Mouse (Mus musculus) ES-E14 (cell line): Measurements from ENCODE around the gene Serpinb13.

ENCODE experiments used
- CHD2 ChIP-seq: IDR thresholded peaks from 2 replicates; pipeline ENCODE4 v1.6.1; 2014; ENCODE audit warnings: mild to moderate bottlenecking, low read depth, low read length, inconsistent platforms
- MAFK ChIP-seq: IDR thresholded peaks from 2 replicates; pipeline ENCODE4 v1.6.1; 2014; ENCODE audit warnings: mild to moderate bottlenecking, low read depth, low read length, inconsistent platforms; ENCODE audit not compliant: insufficient read depth
- ZNF384 ChIP-seq: IDR thresholded peaks from 2 replicates; pipeline ENCODE4 v1.6.1; 2012; ENCODE audit warnings: low read depth, low read length, inconsistent platforms

DNA sequence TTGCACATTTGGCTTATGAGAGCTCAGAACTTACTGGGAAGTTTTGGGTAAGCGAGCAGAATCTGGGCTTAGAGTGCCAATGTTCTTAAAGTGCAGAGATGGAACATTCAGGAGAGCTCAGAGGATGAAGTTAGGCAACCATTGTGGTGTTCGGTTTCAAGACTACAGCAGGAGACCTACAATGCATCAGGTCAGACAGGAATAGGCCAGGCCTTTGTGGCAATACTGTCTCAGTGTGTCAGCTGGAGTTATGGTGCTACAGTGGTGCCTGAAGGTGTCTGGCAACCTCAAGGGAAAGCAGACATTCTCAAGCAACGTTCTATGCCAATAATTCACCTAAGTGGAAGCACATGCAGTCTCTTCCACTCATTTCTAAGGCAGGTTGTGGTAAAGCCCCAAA, 20.8 kb upstream of the Serpinb13 start:
- no peak for TF ChIP-seq MAFK
- TF ChIP-seq ZNF384 = no peak
- no peak for TF ChIP-seq CHD2
